Mouse (Mus musculus): ENCODE measurements around the gene Grk1. TPM values are rescaled to one million over a fixed set of nuclear protein-coding genes. Genes with fewer than 3 reads are reported as not detected.

The Grk1 gene
- polyA plus RNA-seq, 1 experiment from 2014 or later = 0.04 TPM

DNA sequence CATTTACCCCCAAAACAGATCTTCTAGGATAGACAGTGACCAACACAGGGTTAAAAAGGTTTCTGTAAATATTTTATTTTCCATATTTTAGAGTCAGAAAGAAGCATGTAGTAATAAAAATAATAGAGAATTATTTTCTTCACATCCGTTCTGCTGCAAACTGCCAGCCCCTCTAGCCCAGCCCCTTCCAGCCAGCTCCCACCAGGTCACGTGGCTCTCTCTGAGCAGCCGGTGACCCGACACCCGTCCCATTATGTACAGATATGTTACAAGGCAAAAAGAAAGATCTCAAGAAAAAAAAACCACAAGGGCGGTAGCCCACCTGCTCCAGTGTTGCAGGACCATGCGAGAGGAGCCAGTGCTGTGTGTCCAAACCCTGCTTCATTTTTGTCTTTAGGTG, 60.4 kb downstream of the Grk1 start:
- whole genome bisulfite sequencing = 79% methylated on average over 7 of the region's 7 CpGs
- H3K27me3 ChIP-seq (ENCODE audit: poor library complexity, severe bottlenecking) = no peaks in the 10 kb centered on the region
- H3K36me3 ChIP-seq (replicated peaks) = no peaks in the 10 kb centered on the region
- no peak overlapping the region for H3K4me3 ChIP-seq
- no peak overlapping the region for H3K27ac ChIP-seq
- no peaks in the 10 kb centered on the region for H3K9me3 ChIP-seq
- 0 out of 2 replicates have a peak, but pooled peaks cover 2% of the 10 kb centered on the region for H3K4me1 ChIP-seq
- DNase-seq (ENCODE audit: extremely low spot score, low spot score) = no peak

DNA sequence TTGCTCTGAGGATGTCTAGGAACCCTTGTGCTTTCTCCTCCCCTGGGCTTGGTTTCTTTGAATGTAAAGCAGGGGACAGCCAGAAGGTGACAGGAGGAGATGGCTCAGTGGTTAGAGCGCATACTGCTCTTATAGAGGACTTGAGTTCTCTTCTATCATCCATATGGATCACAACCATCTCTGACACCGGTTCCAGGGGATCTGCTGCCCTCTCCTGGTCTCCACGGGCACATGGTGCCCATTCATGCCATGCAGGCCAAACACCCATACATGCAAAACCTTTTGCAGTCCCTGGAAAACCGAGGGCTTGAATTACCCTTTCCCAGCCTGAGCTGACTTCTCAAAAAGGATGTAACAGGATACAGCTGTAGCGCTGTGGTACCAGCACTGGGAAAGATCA, 62.1 kb downstream of the Grk1 start:
- 69% methylated on average over 5 of the region's 5 CpGs for WGBS
- Histone ChIP-seq H3K4me3 (no peak overlapping the region), H3K9me3 (no peaks in the 10 kb centered on the region), H3K27ac (no peak overlapping the region), H3K4me1 (0 out of 2 replicates have a peak, but pooled peaks cover 2% of the 10 kb centered on the region), H3K36me3 (replicated peaks) (no peaks in the 10 kb centered on the region), H3K27me3 (ENCODE audit: poor library complexity, severe bottlenecking) (no peaks in the 10 kb centered on the region)
- DNase-seq (ENCODE audit: extremely low spot score, low spot score) = no peak

DNA sequence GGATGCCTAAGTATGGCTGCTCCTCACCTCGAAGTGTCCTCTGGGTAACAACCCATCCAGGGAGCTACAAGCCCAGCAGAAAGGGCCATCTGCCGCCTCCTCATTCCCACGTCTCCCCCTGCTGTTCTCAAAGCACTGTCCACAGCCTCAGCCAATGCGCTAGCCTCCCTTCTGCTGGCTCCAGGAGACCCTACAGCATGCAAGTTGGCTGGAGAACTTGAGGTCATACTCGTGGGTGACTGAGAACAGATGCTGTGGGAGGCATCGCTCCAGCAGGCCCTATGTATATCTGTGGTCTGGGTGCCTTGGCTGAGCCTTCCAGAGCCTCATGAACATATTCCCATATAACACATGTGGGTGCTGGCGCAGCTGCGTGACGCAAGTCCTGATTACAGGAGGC, 63.9 kb downstream of the Grk1 start:
- Histone ChIP-seq H3K4me1 (0 out of 2 replicates have a peak, but pooled peaks cover 2% of the 10 kb centered on the region), H3K4me3 (no peak overlapping the region), H3K36me3 (replicated peaks) (no peaks in the 10 kb centered on the region), H3K27ac (no peak overlapping the region), H3K27me3 (ENCODE audit: poor library complexity, severe bottlenecking) (no peaks in the 10 kb centered on the region), H3K9me3 (no peaks in the 10 kb centered on the region)
- WGBS = 88% methylated on average over 9 of the region's 9 CpGs
- DNase-seq (ENCODE audit: extremely low spot score, low spot score) = no peak

DNA sequence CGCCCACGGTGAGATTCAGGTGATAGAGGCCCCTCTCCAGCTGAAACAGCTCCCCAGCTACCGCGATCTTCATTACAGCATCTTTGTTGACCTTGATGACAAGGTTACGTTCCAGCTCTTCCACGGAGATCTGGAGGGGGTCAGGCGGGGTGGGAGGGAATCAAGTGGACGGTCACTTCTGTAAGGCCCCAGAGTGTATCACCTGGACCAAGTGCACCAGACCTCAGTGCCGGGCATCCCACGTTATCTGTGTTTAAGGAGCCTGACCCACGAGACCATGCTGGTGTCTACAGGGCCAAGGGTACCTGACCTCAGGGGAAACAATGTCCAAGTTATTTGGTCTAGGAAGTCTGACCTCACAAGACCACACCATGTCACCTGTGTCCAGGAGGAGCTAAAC, 66.6 kb downstream of the Grk1 start:
- WGBS = 87% methylated on average over 11 of the region's 11 CpGs
- Histone ChIP-seq H3K27ac (no peak overlapping the region), H3K4me3 (no peak overlapping the region), H3K4me1 (no peaks in the 10 kb centered on the region), H3K9me3 (no peaks in the 10 kb centered on the region), H3K27me3 (ENCODE audit: poor library complexity, severe bottlenecking) (no peaks in the 10 kb centered on the region), H3K36me3 (replicated peaks) (no peaks in the 10 kb centered on the region)
- no peak for DNase-seq (ENCODE audit: extremely low spot score, low spot score)

Other genes starting within 250 kb of the Grk1 start
- 182 and 190 TPM in 2 replicates for gene Lamp1, start 245.9 kb upstream of the Grk1 start, polyA plus RNA-seq (2016; fragmentation: Nextera tagmentation; extraction: Ambion mirVana)
- gene Grtp1, start 204.5 kb upstream of the Grk1 start, polyA plus RNA-seq (2016; fragmentation: Nextera tagmentation; extraction: Ambion mirVana) = 19.5 and 21.5 TPM in 2 replicates
- gene Adprhl1, start 150.9 kb upstream of the Grk1 start, polyA plus RNA-seq (2016; fragmentation: Nextera tagmentation; extraction: Ambion mirVana) = 0.16 TPM in 1 of 2 replicates, not detected in the other
- gene Dcun1d2, start 117.0 kb upstream of the Grk1 start, polyA plus RNA-seq (2016; fragmentation: Nextera tagmentation; extraction: Ambion mirVana) = 24.6 and 26.9 TPM in 2 replicates
- gene Tmco3, start 116.9 kb upstream of the Grk1 start, polyA plus RNA-seq (2016; fragmentation: Nextera tagmentation; extraction: Ambion mirVana) = 34.0 and 34.5 TPM in 2 replicates
- 208 and 215 TPM in 2 replicates for gene Tfdp1, start 66.3 kb upstream of the Grk1 start, polyA plus RNA-seq (2016; fragmentation: Nextera tagmentation; extraction: Ambion mirVana)
- 0.10 TPM in 1 of 2 replicates, not detected in the other for gene Atp4b, start 8.3 kb upstream of the Grk1 start, polyA plus RNA-seq (2016; fragmentation: Nextera tagmentation; extraction: Ambion mirVana)
- gene Tmem255b, start 30.1 kb downstream of the Grk1 start, polyA plus RNA-seq (2016; fragmentation: Nextera tagmentation; extraction: Ambion mirVana) = 0.19 and 0.22 TPM in 2 replicates
- gene Gas6, start 89.4 kb downstream of the Grk1 start, polyA plus RNA-seq (2016; fragmentation: Nextera tagmentation; extraction: Ambion mirVana) = 6.1 and 7.6 TPM in 2 replicates
- gene 1700029H14Rik, start 157.4 kb downstream of the Grk1 start, polyA plus RNA-seq (2016; fragmentation: Nextera tagmentation; extraction: Ambion mirVana) = not detected in 2 replicates

All from forebrain, embryonic 10.5 days (tissue).